Mouse (Mus musculus) megakaryocyte, embryonic 14.5 days (primary cell): ENCODE measurements around the gene Fibcd1.

ENCODE experiments used
- FLI1 ChIP-seq: IDR thresholded peaks from 2 replicates; pipeline ENCODE4 v1.6.1; 2012; ENCODE audit warnings: low read length, inconsistent platforms, mixed read lengths
- GATA1 ChIP-seq: IDR thresholded peaks from 3 replicates; pipeline ENCODE4 v1.6.1; 2012; ENCODE audit warnings: mixed read lengths, low read length, inconsistent platforms, borderline replicate concordance

DNA sequence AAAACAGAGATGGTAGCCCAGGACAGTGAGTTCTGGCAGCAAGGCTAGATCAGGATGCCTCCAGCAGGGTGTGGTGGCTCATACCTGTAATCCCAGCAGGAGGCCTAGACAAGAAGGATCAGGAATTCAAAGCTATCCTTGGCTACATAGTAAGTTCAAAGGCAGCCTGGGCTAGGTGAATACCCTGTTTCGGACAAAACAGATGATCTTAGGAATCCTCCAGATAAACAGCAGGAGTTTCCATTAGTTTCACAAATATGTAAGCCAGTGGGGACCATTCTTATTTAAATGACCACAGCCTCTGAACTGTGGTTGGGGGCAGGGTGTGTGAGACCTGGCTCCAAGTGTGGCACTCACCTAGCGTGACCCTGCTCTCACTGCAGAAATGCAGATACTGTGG, 66.5 kb downstream of the Fibcd1 start:
- no peak for TF ChIP-seq GATA1
- TF ChIP-seq FLI1, result no peak
